Mouse (Mus musculus): ENCODE results near the gene Pmfbp1.

- no peak for TF ChIP-seq POLR2A (IDR thresholded peaks at IDR 0.05; ENCODE audit: extremely low read depth, insufficient read depth, low read length)
- TF ChIP-seq CTCF (IDR thresholded peaks at IDR 0.05; ENCODE audit: extremely low read depth, insufficient read depth, low read length): no peak
These were observed 18.4 kb upstream of the Pmfbp1 start for GRCm38 (mm10) chr8:109475436-109475835.

Measured in cortical plate, adult 2 months (tissue).